Mouse (Mus musculus) C2C12 (cell line): ENCODE measurements at regions not wholly inside any gene's neighbourhood (a gene's known extent, or its start where the extent isn't known, plus 50 kb on each side); places are given as distances from the start of the nearest gene placed in this dataset.

Experiments used
- H3K27me3 ChIP-seq: one replicate; pipeline ENCODE4 v1.6.1; 2011; ENCODE audit not compliant: control insufficient read depth, insufficient read depth, insufficient read length
- H3K36me3 ChIP-seq: one replicate; pipeline ENCODE4 v1.6.1; 2011; ENCODE audit not compliant: control insufficient read depth, insufficient read depth
- H3K4me3 ChIP-seq: one replicate; pipeline ENCODE4 v1.5.1; 2011; ENCODE audit warnings: mild to moderate bottlenecking, control low read depth; ENCODE audit not compliant: poor library complexity, insufficient read depth, severe bottlenecking
- H3K79me2 ChIP-seq: one replicate; pipeline ENCODE4 v1.6.1; 2011; ENCODE audit not compliant: control insufficient read depth, insufficient read depth
- H3K79me3 ChIP-seq: one replicate; pipeline ENCODE4 v1.6.1; 2011; ENCODE audit warnings: low read depth, control low read depth
- H3ac ChIP-seq: one replicate; pipeline ENCODE3; 2011; ENCODE audit warnings: low read depth; ENCODE audit not compliant: control insufficient read depth, insufficient read length
- CEBPB ChIP-seq: IDR thresholded peaks from one replicate; pipeline ENCODE4 v1.6.1; 2011; ENCODE audit warnings: low read depth, mild to moderate bottlenecking, control low read depth, moderate library complexity
- CTCF ChIP-seq: IDR thresholded peaks from one replicate; pipeline ENCODE4 v1.5.1; 2011; ENCODE audit not compliant: control insufficient read depth, insufficient read depth, insufficient read length
- FOSL1 ChIP-seq: IDR thresholded peaks from one replicate; pipeline ENCODE4 v1.8.0; 2011; ENCODE audit warnings: mild to moderate bottlenecking, low read length; ENCODE audit not compliant: poor library complexity, insufficient read depth, severe bottlenecking
- MAX ChIP-seq: IDR thresholded peaks from one replicate; pipeline ENCODE4 v1.6.1; 2011; ENCODE audit warnings: mild to moderate bottlenecking, control low read depth
- MYOD1 ChIP-seq: IDR thresholded peaks from one replicate; pipeline ENCODE4 v1.6.1; 2011; ENCODE audit warnings: low read depth; ENCODE audit not compliant: control insufficient read depth, insufficient read length
- MYOG ChIP-seq: IDR thresholded peaks from one replicate; pipeline ENCODE4 v1.6.1; 2011; ENCODE audit not compliant: control insufficient read depth, insufficient read length; ENCODE audit errors: extremely low read depth
- USF1 ChIP-seq: IDR thresholded peaks from one replicate; pipeline ENCODE4 v1.6.1; 2011; ENCODE audit warnings: low read depth, mild to moderate bottlenecking, control low read depth, moderate library complexity

DNA sequence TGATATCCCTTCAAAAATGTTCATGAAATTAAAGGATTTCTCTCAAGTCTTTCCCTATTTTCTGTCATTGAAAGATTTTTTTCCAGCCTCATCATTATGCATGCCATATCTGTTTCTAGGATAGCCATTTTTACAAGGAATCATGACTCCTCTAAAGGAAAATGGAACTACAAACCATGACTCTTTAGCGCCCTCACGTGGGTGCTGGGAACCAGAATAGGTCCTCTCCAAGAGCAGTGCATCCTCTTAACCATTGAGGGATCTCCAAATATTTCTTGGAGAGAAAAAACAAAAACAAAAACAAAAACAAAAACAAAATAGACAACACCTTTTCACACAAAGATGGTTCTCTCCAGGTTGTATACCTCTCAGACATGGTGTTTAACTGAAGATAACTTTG lies 172.0 kb upstream of the Adgrl4 start:
- Histone ChIP-seq H3K79me2 (no peaks in the 10 kb centered on the region), H3K27me3 (no peaks in the 10 kb centered on the region), H3K4me3 (no peak overlapping the region), H3ac (no peak overlapping the region), H3K36me3 (no peaks in the 10 kb centered on the region), H3K79me3 (no peaks in the 10 kb centered on the region)
- TF ChIP-seq FOSL1, result no peak
- TF ChIP-seq USF1, result no peak
- no peak for TF ChIP-seq MAX

DNA sequence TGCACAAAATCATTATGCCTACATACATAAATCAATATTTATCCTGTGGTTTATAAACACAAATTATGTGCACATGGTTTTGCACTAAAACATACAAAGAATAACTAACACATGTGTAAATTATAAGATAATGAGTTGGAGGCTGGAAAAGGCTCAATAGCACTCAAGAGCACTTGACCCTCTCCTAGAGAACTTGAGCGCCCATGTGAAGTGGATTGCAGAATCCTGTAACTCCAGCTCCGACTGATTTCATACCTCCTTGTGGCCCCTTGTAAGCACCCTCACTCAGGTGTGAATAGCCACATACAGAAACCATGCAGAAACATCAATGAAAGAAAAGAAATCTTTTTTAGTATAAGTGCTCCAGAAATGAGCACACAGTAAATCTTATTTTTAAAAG lies 168.2 kb upstream of the Adgrl4 start:
- Histone ChIP-seq H3K79me3 (no peaks in the 10 kb centered on the region), H3K79me2 (no peaks in the 10 kb centered on the region), H3K36me3 (no peaks in the 10 kb centered on the region), H3K4me3 (no peak overlapping the region), H3ac (no peak overlapping the region), H3K27me3 (no peaks in the 10 kb centered on the region)
- TF ChIP-seq MYOD1 (no peak), CEBPB (no peak), CTCF (no peak), MAX (no peak), FOSL1 (no peak), USF1 (no peak), MYOG (no peak)

DNA sequence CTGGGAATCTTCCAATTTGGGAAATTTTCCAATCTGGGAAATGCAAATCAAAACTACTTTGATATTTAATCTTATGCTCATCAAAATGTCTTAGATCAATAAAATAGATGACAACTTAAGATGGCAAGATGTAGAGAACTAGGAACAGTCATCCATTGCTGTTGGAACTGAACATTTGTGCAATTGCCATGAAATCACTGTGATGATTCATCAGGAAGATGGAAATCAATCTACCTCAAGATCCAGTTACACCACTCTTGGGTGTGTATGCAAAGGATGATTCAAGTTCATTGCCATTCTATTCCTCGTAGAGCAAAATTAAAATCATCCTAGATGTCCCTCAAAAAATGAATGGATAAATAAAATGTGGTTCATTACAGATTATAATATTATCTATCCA lies 153.9 kb upstream of the Adgrl4 start:
- Histone ChIP-seq H3K27me3 (no peaks in the 10 kb centered on the region), H3K79me3 (no peaks in the 10 kb centered on the region), H3K4me3 (no peak overlapping the region), H3ac (no peak overlapping the region), H3K36me3 (no peaks in the 10 kb centered on the region), H3K79me2 (no peaks in the 10 kb centered on the region)
- TF ChIP-seq CEBPB (peak; percentile 60), FOSL1 (no peak)

DNA sequence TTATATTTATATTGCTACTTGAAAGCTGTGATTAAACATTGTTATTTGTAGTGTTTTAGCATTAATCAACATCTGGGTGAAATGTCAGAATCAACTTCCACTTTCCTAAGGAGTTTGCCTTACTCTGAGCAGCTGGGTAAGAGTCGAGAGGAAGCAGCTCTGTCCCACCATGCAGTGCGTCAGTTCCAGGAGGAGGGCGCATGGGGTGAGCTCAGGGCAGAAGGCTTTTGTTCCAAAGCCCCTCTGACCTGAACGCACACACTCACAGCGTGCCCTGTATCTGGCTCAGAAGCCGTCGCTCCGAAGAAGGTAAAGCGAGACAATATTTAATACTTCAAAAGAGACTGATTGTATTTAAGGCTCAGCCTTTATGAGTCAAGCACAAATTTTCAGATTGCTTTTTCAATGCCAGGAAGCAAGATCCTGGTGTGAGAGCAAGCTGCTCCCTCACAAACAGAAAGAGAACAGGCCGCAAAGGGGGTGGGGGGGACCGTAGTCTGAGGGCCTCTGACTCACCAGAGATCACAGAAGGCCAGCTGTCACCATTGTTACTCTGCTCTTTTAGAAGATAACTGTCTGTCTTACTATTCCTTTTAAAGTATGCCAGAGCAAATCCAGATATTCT lies 143.6 kb upstream of the Adgrl4 start:
- no peaks in the 10 kb centered on the region for H3K79me3 ChIP-seq
- TF ChIP-seq MYOG, result no peak
- TF ChIP-seq MAX, result no peak
- no peak for TF ChIP-seq CTCF
- no peak for TF ChIP-seq CEBPB
- no peak for TF ChIP-seq FOSL1
- peak; percentile 67 for TF ChIP-seq MYOD1
- no peaks in the 10 kb centered on the region for H3K27me3 ChIP-seq
- no peaks in the 10 kb centered on the region for H3K36me3 ChIP-seq
- H3ac ChIP-seq, result no peak overlapping the region
- H3K4me3 ChIP-seq, result no peak overlapping the region
- H3K79me2 ChIP-seq, result no peaks in the 10 kb centered on the region

- TF ChIP-seq CEBPB, result no peak
- no peak for TF ChIP-seq MYOG
- TF ChIP-seq FOSL1, result no peak
- no peak for TF ChIP-seq MYOD1
- TF ChIP-seq USF1, result no peak
- Histone ChIP-seq H3K27me3 (no peaks in the 10 kb centered on the region), H3K36me3 (no peaks in the 10 kb centered on the region), H3ac (no peak overlapping the region), H3K79me2 (no peaks in the 10 kb centered on the region), H3K79me3 (no peaks in the 10 kb centered on the region), H3K4me3 (no peak overlapping the region)
Measured at GRCm38 (mm10) chr3:151294606-151295005, 143.1 kb upstream of the Adgrl4 start.

DNA sequence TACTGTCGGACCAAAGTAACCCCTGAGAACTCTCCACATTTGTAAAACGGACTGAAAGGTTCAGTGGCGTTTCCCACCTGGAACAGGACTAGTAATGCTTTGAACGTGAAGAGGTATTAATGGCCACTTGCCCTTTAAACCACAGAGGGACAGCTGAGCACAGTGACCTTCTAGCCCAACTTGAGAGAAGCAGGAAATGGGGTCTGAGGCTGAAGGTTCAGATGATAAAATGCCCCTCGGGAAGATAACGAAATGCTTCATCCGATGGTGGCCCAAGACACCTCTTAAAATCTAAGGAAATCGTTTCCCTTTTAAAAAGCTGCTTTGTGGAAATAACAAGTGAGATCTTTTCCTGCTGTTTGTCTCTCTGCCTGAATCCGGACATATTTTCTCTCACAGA lies 142.7 kb upstream of the Adgrl4 start:
- H3K79me3 ChIP-seq, result no peaks in the 10 kb centered on the region
- no peaks in the 10 kb centered on the region for H3K27me3 ChIP-seq
- no peak overlapping the region for H3ac ChIP-seq
- no peaks in the 10 kb centered on the region for H3K79me2 ChIP-seq
- TF ChIP-seq FOSL1 (no peak), CTCF (no peak), MYOG (no peak), MAX (no peak), MYOD1 (no peak), CEBPB (no peak)
- no peak overlapping the region for H3K4me3 ChIP-seq
- no peaks in the 10 kb centered on the region for H3K36me3 ChIP-seq

- H3K79me3 ChIP-seq, result no peaks in the 10 kb centered on the region
Measured at GRCm38 (mm10) chr3:151298325-151298724, 139.4 kb upstream of the Adgrl4 start.

More at GRCm38 (mm10) chr3:151298325-151298724, 139.4 kb upstream of the Adgrl4 start:
- no peak for TF ChIP-seq MAX
- TF ChIP-seq MYOD1, result peak; percentile 25
- peak; percentile 77 for TF ChIP-seq FOSL1
- no peaks in the 10 kb centered on the region for H3K79me2 ChIP-seq
- no peak overlapping the region for H3ac ChIP-seq
- no peaks in the 10 kb centered on the region for H3K27me3 ChIP-seq
- H3K36me3 ChIP-seq, result no peaks in the 10 kb centered on the region
- H3K4me3 ChIP-seq, result no peak overlapping the region
